Mouse (Mus musculus) intestine, postnatal 0 days (tissue): ENCODE measurements at regions not wholly inside any gene's neighbourhood (a gene's known extent, or its start where the extent isn't known, plus 50 kb on each side); places are given as distances from the start of the nearest gene placed in this dataset.

Source experiments
- ATAC-seq: fragments of 200-750 bp; cut with Nextera tagmentation; 2 replicates; pipeline ENCODE4 v1.8.0; 2017; ENCODE audit warnings: mild to moderate bottlenecking, moderate TSS enrichment, moderate library complexity
- H3K27ac ChIP-seq: fragments of 300-500 bp; sonication (generic); 2 replicates; pipeline ENCODE4 v1.5.1; 2014; ENCODE audit warnings: mild to moderate bottlenecking, low read depth, low read length, moderate library complexity
- H3K27me3 ChIP-seq: fragments of 300-500 bp; sonication (generic); replicated peaks from 2 replicates; pipeline ENCODE4 v1.6.1; 2014; ENCODE audit warnings: low read length, mixed read lengths; ENCODE audit not compliant: control insufficient read depth, insufficient read depth
- H3K36me3 ChIP-seq: fragments of 300-500 bp; sonication (generic); 2 replicates; pipeline ENCODE4 v1.6.1; 2014; ENCODE audit warnings: mild to moderate bottlenecking, moderate library complexity; ENCODE audit not compliant: control insufficient read depth, insufficient read depth
- H3K4me1 ChIP-seq: fragments of 300-500 bp; sonication (generic); replicated peaks from 2 replicates; pipeline ENCODE4 v1.6.1; 2014; ENCODE audit warnings: antibody characterized with exemption, low read length, mixed read lengths; ENCODE audit not compliant: control insufficient read depth, insufficient read depth
- H3K4me2 ChIP-seq: fragments of 300-500 bp; sonication (generic); replicated peaks from 2 replicates; pipeline ENCODE4 v1.6.1; 2014; ENCODE audit warnings: low read depth, mild to moderate bottlenecking, moderate library complexity
- H3K4me3 ChIP-seq: fragments of 300-500 bp; sonication (generic); 2 replicates; pipeline ENCODE4 v1.5.1; 2014; ENCODE audit warnings: low read depth, low read length
- H3K9ac ChIP-seq: fragments of 300-500 bp; sonication (generic); 2 replicates; pipeline ENCODE4 v1.6.1; 2014; ENCODE audit warnings: mild to moderate bottlenecking, low read depth, low read length
- H3K9me3 ChIP-seq: fragments of 300-500 bp; sonication (generic); 2 replicates; pipeline ENCODE4 v1.6.1; 2016; ENCODE audit warnings: mixed run types; ENCODE audit not compliant: control insufficient read depth
- CTCF ChIP-seq: sonication (generic); IDR thresholded peaks from 2 replicates; pipeline ENCODE4 v1.5.1; 2016; ENCODE audit warnings: low read depth, mild to moderate bottlenecking, control low read depth, antibody characterized with exemption, moderate library complexity
- WGBS: fragments of 180-500 bp; shearing (Covaris S2); extraction: QIAGEN DNeasy Blood & Tissue Kit; methylation state at CpG from one replicate; pipeline ENCODE4 v1.1.7; 2014; 5-methylcytosine and 5-hydroxymethylcytosine counted together

DNA sequence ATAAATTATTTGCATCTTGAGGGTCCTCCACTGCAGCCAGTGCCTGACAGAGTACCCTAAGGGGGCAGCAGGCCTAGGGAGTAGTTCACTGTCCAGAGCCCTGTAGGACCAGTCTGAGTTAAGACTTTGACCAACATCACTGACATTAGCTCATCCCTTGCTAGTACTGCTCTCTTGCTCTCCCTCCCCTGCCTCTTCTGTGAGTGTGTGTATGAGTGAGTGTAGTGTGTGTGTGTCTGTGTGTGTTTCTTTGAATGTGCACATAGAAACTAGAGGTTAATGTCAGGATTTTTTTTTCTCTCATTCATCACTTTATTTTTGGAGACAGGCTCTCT lies 266.2 kb downstream of the Gm49356 start:
- H3K9me3 ChIP-seq = no peaks in the 10 kb centered on the region
- H3K36me3 ChIP-seq = no peaks in the 10 kb centered on the region
- H3K4me1 ChIP-seq = no peaks in the 10 kb centered on the region
- H3K9ac ChIP-seq = no peak overlapping the region
- no peak overlapping the region for H3K27ac ChIP-seq
- H3K27me3 ChIP-seq = no peaks in the 10 kb centered on the region
- H3K4me3 ChIP-seq = no peak overlapping the region
- H3K4me2 ChIP-seq = no peak overlapping the region
- no peak for ATAC-seq
- TF ChIP-seq CTCF = no peak

DNA sequence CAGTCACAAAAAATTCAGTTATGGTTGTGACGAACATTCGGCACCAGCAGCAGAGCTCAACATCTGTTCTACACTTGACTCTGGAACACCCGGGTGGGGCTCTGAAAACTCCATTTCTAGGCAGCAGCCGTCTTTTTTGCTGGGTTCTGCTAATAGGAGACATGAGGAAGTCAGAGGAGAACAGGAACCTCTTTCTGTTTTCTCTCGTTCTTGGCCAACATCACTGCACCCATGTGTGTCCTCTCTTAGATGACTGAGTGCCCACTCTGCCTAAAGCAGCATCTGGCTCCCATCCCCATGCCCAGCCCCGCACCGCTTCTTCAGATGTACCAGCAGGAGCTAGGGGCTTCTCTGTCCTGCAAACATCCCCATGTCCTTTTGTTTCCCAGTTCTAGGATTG lies 267.2 kb downstream of the Gm49356 start:
- H3K4me1 ChIP-seq = no peaks in the 10 kb centered on the region
- no peaks in the 10 kb centered on the region for H3K9me3 ChIP-seq
- no peaks in the 10 kb centered on the region for H3K36me3 ChIP-seq
- H3K27me3 ChIP-seq = no peaks in the 10 kb centered on the region
- no peak overlapping the region for H3K9ac ChIP-seq
- H3K4me3 ChIP-seq = no peak overlapping the region
- no peak for TF ChIP-seq CTCF
- no peak overlapping the region for H3K27ac ChIP-seq
- no peak overlapping the region for H3K4me2 ChIP-seq
- 84% methylated on average over 7 of the region's 7 CpGs for WGBS
- no peak for ATAC-seq

DNA sequence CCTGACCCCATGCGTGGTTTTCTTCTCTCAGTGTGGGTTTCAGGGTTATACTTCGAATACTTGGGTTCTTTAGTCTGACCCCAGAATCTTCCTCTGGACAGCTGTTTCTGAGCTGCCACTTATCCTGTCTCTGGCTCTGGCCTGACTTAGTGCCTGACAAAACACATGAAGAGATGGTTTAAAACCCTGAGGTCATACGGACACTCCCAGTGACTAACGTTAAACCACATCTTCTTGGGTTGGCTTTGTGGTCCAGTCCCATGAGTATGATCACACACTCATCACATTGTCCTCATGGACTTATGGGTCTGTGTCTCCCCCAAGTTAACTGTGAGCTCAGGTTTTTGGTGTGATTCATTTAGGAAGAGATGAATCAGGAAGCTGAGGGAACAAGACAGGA lies 269.7 kb downstream of the Gm49356 start:
- Histone ChIP-seq H3K4me3 (no peak overlapping the region), H3K9me3 (no peaks in the 10 kb centered on the region), H3K9ac (no peak overlapping the region), H3K36me3 (no peaks in the 10 kb centered on the region), H3K27me3 (no peaks in the 10 kb centered on the region), H3K4me1 (no peaks in the 10 kb centered on the region), H3K4me2 (no peak overlapping the region), H3K27ac (no peak overlapping the region)
- no peak for ATAC-seq
- 92% methylated on average over 4 of the region's 4 CpGs for WGBS
- no peak for TF ChIP-seq CTCF

DNA sequence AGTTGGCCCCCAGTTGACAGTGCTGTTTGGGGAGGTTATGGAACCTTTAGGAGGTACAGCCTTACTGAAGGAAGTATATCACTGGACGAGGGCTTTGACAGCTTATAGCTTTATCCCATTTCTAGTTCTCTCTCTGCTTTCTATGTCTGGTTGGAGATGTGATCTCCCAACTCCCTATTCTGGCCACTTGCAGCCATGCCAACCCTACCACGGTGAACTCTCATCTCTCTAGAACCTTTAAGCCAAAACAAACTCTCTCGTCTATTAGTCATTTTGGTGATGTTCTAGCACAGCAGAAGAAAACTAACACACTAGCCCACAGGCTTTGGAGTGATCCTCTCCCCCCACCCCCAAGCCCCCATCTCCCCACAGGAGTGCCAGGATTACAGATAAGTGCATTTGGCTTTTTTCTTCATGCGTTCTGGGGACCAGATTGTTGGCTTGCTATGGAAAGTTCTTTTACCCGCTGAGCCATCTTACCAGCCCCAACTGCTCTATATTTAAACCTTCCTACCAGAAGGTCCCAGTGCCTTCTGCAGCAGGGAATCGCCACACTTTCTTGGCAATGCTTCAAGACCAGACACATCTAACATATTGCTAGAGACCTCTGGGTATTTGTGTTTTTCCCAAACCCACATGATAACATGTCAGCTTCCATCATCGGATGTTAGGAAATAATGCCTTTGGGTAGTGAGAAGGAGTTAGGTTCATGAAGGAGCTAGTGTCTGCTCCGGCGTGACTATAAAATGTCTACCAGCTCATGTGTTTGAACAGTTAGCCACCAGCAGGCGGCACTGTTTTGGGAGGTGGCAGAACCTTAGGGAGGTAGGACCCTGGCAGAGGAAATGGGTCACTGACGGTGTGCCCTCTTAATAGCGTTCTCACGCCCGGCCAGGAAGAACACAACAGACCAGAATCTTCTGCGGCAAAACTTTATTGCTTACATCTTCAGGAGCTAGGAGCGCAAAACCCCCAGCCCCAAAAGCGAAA lies 272.1 kb downstream of the Gm49356 start:
- Histone ChIP-seq H3K4me1 (no peaks in the 10 kb centered on the region), H3K9ac (no peak overlapping the region), H3K36me3 (no peaks in the 10 kb centered on the region), H3K9me3 (no peaks in the 10 kb centered on the region), H3K4me3 (no peak overlapping the region), H3K4me2 (no peak overlapping the region), H3K27me3 (no peaks in the 10 kb centered on the region), H3K27ac (no peak overlapping the region)
- 95% methylated on average over 15 of the region's 17 CpGs for WGBS
- TF ChIP-seq CTCF = no peak
- ATAC-seq = no peak

DNA sequence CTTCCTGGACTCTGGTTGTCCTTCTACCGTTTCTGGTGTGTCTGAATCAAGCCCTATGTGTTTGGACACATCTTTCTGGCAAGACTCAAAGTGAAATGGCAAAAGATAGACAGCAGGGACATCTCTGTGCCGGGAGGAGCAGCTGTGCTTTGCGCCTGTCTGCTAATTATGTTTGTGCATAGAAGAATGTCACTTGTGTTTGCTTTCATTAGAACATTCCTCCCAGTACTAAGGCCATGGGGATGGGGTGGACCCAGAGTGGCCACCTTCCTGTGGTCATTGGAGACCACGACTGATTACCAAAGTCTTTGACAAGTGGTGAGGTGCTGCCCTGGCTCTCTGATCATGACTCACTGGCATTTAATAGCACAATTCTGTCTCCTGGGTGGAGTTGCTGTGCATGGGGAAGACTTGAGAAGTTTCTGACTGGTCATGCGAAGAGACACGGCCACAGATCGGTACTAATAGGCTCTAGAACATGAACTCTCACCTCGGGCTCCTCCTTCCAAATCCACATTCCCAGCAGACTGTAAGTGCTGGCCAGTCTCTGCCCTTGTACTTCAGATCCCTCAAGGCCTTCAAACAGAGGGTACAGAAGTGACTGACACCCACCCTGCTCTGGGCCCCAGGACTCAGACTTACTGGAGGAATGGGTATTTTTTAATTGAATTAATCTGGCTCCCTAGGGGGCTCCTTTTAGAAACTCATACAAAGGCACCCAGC lies 279.0 kb downstream of the Gm49356 start:
- Histone ChIP-seq H3K27me3 (no peaks in the 10 kb centered on the region), H3K4me1 (no peaks in the 10 kb centered on the region), H3K36me3 (no peaks in the 10 kb centered on the region), H3K4me2 (no peak overlapping the region), H3K9me3 (no peaks in the 10 kb centered on the region), H3K4me3 (no peak overlapping the region), H3K27ac (no peak overlapping the region), H3K9ac (no peak overlapping the region)
- ATAC-seq = no peak
- WGBS = 90% methylated on average over 8 of the region's 8 CpGs
- no peak for TF ChIP-seq CTCF

DNA sequence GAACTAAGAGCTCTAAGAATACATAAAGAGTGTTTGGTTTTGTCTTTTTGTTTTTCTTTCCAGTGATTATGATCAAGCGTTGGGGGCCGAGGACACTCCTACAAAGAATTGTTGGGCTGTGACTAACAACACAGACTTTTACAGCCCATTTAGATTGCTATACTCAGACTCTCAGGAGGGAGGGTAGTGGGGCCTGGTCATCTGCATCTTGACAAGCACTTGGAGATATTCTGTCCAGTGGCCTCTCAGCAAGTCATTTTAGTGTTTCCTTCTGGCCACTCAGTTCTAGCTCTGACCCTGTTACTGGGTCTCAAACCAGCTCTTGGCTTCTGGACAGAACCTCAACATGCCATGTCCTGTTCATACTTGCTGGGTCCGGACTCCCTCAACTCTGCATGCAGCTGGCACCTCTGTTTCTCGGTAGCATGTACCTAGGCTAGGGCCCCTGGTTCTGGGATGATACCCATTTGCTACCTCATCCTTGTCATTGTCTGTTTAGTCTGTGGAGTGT lies 279.6 kb downstream of the Gm49356 start:
- ATAC-seq = no peak
- H3K27me3 ChIP-seq = no peaks in the 10 kb centered on the region
- 78% methylated on average over 4 of the region's 4 CpGs for WGBS

More for the DNA sequence above, 279.6 kb downstream of the Gm49356 start:
- H3K4me3 ChIP-seq = no peak overlapping the region
- no peaks in the 10 kb centered on the region for H3K36me3 ChIP-seq
- TF ChIP-seq CTCF = no peak
- H3K9me3 ChIP-seq = no peaks in the 10 kb centered on the region
- no peaks in the 10 kb centered on the region for H3K4me1 ChIP-seq
- no peak overlapping the region for H3K27ac ChIP-seq
- H3K4me2 ChIP-seq = no peak overlapping the region
- no peak overlapping the region for H3K9ac ChIP-seq
